In genomic region chr19:37055976-37056556, GRCm38 (mm10) we compare ENCODE assay signal across 20 mouse cellular contexts.
A peak's percentile ranks its signal among the peaks of the same experiment; 100 is the strongest.
DNase-seq lines count a peak whose midpoint lies in the region; ATAC-seq and TF ChIP-seq lines count a peak whose summit lies in the region.
"Had no signal": no experiment of that assay in that cellular context is flagged by ENCODE, and none has a peak within 500 bp of the region (broad histone marks: within the 10 kb centered on the region; RNA-seq: fewer than 3 reads in every experiment).

No protein-coding gene starts in this region.

- 0 out of 2 replicates have a peak, but pooled peaks have one; percentile 5 for TF ChIP-seq CTCF in layer of hippocampus, adult 2 months (conservative IDR thresholded peaks at IDR 0.05)
- TF ChIP-seq CTCF in bone marrow macrophage, adult 2 months (IDR thresholded peaks at IDR 0.05; ENCODE audit: low read depth, low read length), result 0 out of 2 replicates have a peak, but pooled peaks have one; percentile 13

- no peak overlapping the region for H3K4me3 ChIP-seq in layer of hippocampus, adult 2 months
- H3K4me3 ChIP-seq in bone marrow macrophage, adult 2 months (ENCODE audit: insufficient read depth, low read length), result no peak overlapping the region
- H3K4me3 ChIP-seq: embryonic facial prominence, embryonic 12.5 days; forebrain, embryonic 15.5 days; heart, embryonic 10.5 days; hindbrain, embryonic 12.5 days; intestine, embryonic 15.5 days had no signal

- no peak for TF ChIP-seq POLR2A in bone marrow macrophage, adult 2 months (IDR thresholded peaks at IDR 0.05; ENCODE audit: borderline replicate concordance, low read depth, low read length)

- DNase-seq in layer of hippocampus, adult 2 months (ENCODE audit: low spot score in 2 of 2), result no peak
- DNase-seq in layer of hippocampus, adult 9-11 months, result no peak
- peak; percentile 43 for DNase-seq in A20 (ENCODE audit: low read depth, low spot score)
- no peak for DNase-seq in cerebellum, adult 9-10 months
- no peak for DNase-seq in urinary bladder, postnatal 14 days (ENCODE audit: low spot score)
- DNase-seq in spleen, adult 18-20 months, result no peak
- DNase-seq: adrenal gland, postnatal 10 days; cerebellum, adult 18-20 months; cerebellum, postnatal 10 days; gastrocnemius, postnatal 36 days; heart, adult 18-20 months; heart, postnatal 10 days; heart, postnatal 4 days had no signal

- peaks cover 24% of the 10 kb centered on the region for H3K4me1 ChIP-seq in bone marrow macrophage, adult 2 months (ENCODE audit: control insufficient read depth, insufficient read depth, low read length)
- H3K4me1 ChIP-seq: embryonic facial prominence, embryonic 12.5 days; forebrain, embryonic 15.5 days; hindbrain, embryonic 12.5 days; intestine, embryonic 15.5 days had no signal

- peak overlapping the region; percentile 41; the same call in 1 of the 2 replicates for H3K27ac ChIP-seq in layer of hippocampus, adult 2 months
- H3K27ac ChIP-seq in bone marrow macrophage, adult 2 months (ENCODE audit: insufficient read depth, low read depth, low read length), result no peak overlapping the region
- H3K27ac ChIP-seq: embryonic facial prominence, embryonic 12.5 days; forebrain, embryonic 15.5 days; heart, embryonic 10.5 days; hindbrain, embryonic 12.5 days; intestine, embryonic 15.5 days had no signal

- ATAC-seq in granulocyte monocyte progenitor cell, adult 5-6 weeks (replicated peaks; ENCODE audit: poor library complexity, severe bottlenecking), result peak; percentile 56; the same call in 1 of the 2 replicates
- ATAC-seq: forebrain, embryonic 15.5 days; intestine, embryonic 15.5 days had no signal
